In genomic region chr2:4017528-4018288, GRCm38 (mm10) we compare ENCODE assay signal across 8 mouse cellular contexts. TPM values are rescaled to one million over a fixed set of nuclear protein-coding genes. Genes with fewer than 3 reads are reported as not detected.
DNase-seq lines count a peak whose midpoint lies in the region; ATAC-seq and TF ChIP-seq lines count a peak whose summit lies in the region.

Frmd4a (plus strand) TSS chr2:4017717.

- no peak for TF ChIP-seq CTCF in kidney, postnatal 0 days (IDR thresholded peaks at IDR 0.05; ENCODE audit: low read depth)

- peak; percentile 17 for DNase-seq in kidney, postnatal 0 days (ENCODE audit: low spot score)
- no peak for DNase-seq in kidney, postnatal 14 days
- DNase-seq in cerebellum, postnatal 25 days = peak; percentile 14 to 17
- no peak for DNase-seq in heart, adult 8-10 months (ENCODE audit: low spot score)
- DNase-seq in layer of hippocampus, adult 9-10 months (ENCODE audit: low spot score) = peak; percentile 24
- no peak for DNase-seq in midbrain, embryonic 11.5 days (ENCODE audit: low spot score, missing footprints)
- DNase-seq in urinary bladder, postnatal 14 days (ENCODE audit: low spot score) = no peak
- DNase-seq in embryo, embryonic 11 days = no peak

- H3K36me3 ChIP-seq in kidney, postnatal 0 days (ENCODE audit: insufficient read depth, low read length) = no peaks in the 10 kb centered on the region
- no peaks in the 10 kb centered on the region for H3K36me3 ChIP-seq in midbrain, embryonic 11.5 days (ENCODE audit: control insufficient read depth, insufficient read depth, low read length)

- no peaks in the 10 kb centered on the region for H3K27me3 ChIP-seq in kidney, postnatal 0 days (ENCODE audit: insufficient read depth, low read length)
- H3K27me3 ChIP-seq in midbrain, embryonic 11.5 days (ENCODE audit: control insufficient read depth, insufficient read depth, low read length) = no peaks in the 10 kb centered on the region

- 28% methylated on average over 8 of the region's 8 CpGs for WGBS in kidney, postnatal 0 days
- WGBS in midbrain, embryonic 11.5 days = 60% methylated on average over 8 of the region's 8 CpGs

- no peaks in the 10 kb centered on the region for H3K4me1 ChIP-seq in kidney, postnatal 0 days (replicated peaks; ENCODE audit: insufficient read depth, low read length)
- H3K4me1 ChIP-seq in midbrain, embryonic 11.5 days (ENCODE audit: control insufficient read depth, insufficient read depth, low read length) = peaks cover 7% of the 10 kb centered on the region

- no peaks in the 10 kb centered on the region for H3K9me3 ChIP-seq in kidney, postnatal 0 days (replicated peaks; ENCODE audit: low read length)
- H3K9me3 ChIP-seq in midbrain, embryonic 11.5 days (ENCODE audit: control insufficient read depth, low read length) = no peaks in the 10 kb centered on the region

- ATAC-seq in kidney, postnatal 0 days (replicated peaks; ENCODE audit: low FRiP score, low read depth) = no peak
- no peak for ATAC-seq in midbrain, embryonic 11.5 days (ENCODE audit: low FRiP score)

- H3K9ac ChIP-seq in kidney, postnatal 0 days (ENCODE audit: low read depth, low read length) = no peak within 1 kb of the TSS
- peak within 1 kb of the TSS; percentile 49 for H3K9ac ChIP-seq in midbrain, embryonic 11.5 days (ENCODE audit: low read length)

- H3K4me2 ChIP-seq in kidney, postnatal 0 days (ENCODE audit: low read length) = peak within 1 kb of the TSS; percentile 18; the same call in 1 of the 2 replicates
- H3K4me2 ChIP-seq in midbrain, embryonic 11.5 days = peak within 1 kb of the TSS; percentile 26

- no peak within 1 kb of the TSS for H3K27ac ChIP-seq in kidney, postnatal 0 days
- H3K27ac ChIP-seq in midbrain, embryonic 11.5 days (ENCODE audit: low read depth, low read length) = peak within 1 kb of the TSS; percentile 35; the same call in 1 of the 2 replicates

- no peak within 1 kb of the TSS for H3K4me3 ChIP-seq in kidney, postnatal 0 days (replicated peaks; ENCODE audit: low read depth, low read length)
- H3K4me3 ChIP-seq in midbrain, embryonic 11.5 days (ENCODE audit: low read depth, low read length) = no peak within 1 kb of the TSS

RNA-seq across cellular contexts. Expression of gene Frmd4a, which starts in this region (rescaled TPM):
- 16.8 and 18.2 TPM in 2 replicates for polyA plus RNA-seq in kidney, postnatal 0 days (2015; fragmentation: Nextera tagmentation; extraction: Ambion mirVana)
- 10 to 100 TPM; 16.0 to 23.6 (median 21.8) TPM for total RNA-seq in heart, adult 8-10 months (2022)
- polyA plus RNA-seq in midbrain, embryonic 11.5 days (2014; fragmentation: Nextera tagmentation; extraction: Ambion mirVana) = 35.2 and 35.9 TPM in 2 replicates

Comparison
In these comparisons a context has a peak if more than half of its experiments do, and no peak if none do; other contexts are left out.
1. DNase-seq: peak in kidney, postnatal 0 days (single experiment), cerebellum, postnatal 25 days (2 of 2) and layer of hippocampus, adult 9-10 months (single experiment); none in kidney, postnatal 14 days (single experiment), heart, adult 8-10 months (single experiment), midbrain, embryonic 11.5 days (single experiment), urinary bladder, postnatal 14 days (single experiment) and embryo, embryonic 11 days (single experiment).